Mouse (Mus musculus) midbrain, embryonic 11.5 days (tissue): ENCODE results near the gene Ankrd34b. TPM values are rescaled to one million over a fixed set of nuclear protein-coding genes. Genes with fewer than 3 reads are reported as not detected.

Experiments
- ATAC-seq: fragments of 200-750 bp; cut with Nextera tagmentation; 2 replicates; pipeline ENCODE4 v1.8.0; 2017; ENCODE audit warnings: moderate TSS enrichment, moderate library complexity; ENCODE audit not compliant: low FRiP score
- DNase-seq: peaks from one replicate; pipeline ENCODE4 v3.0.0; 2015; ENCODE audit warnings: low spot score; ENCODE audit errors: missing footprints
- H3K27ac ChIP-seq: fragments of 300-500 bp; sonication (generic); 2 replicates; pipeline ENCODE4 v1.5.1; 2014; ENCODE audit warnings: low read depth, low read length
- H3K27me3 ChIP-seq: fragments of 300-500 bp; sonication (generic); 2 replicates; pipeline ENCODE4 v1.6.1; 2014; ENCODE audit warnings: mild to moderate bottlenecking, low read length, moderate library complexity, mixed read lengths; ENCODE audit not compliant: control insufficient read depth, insufficient read depth
- H3K36me3 ChIP-seq: fragments of 300-500 bp; sonication (generic); 2 replicates; pipeline ENCODE4 v1.6.1; 2014; ENCODE audit warnings: mild to moderate bottlenecking, low read length, moderate library complexity, mixed read lengths; ENCODE audit not compliant: control insufficient read depth, insufficient read depth
- H3K4me1 ChIP-seq: fragments of 300-500 bp; sonication (generic); 2 replicates; pipeline ENCODE4 v1.6.1; 2014; ENCODE audit warnings: low read length; ENCODE audit not compliant: control insufficient read depth, insufficient read depth
- H3K4me2 ChIP-seq: fragments of 300-500 bp; sonication (generic); 2 replicates; pipeline ENCODE4 v1.6.1; 2014; ENCODE audit warnings: mild to moderate bottlenecking, moderate library complexity
- H3K4me3 ChIP-seq: fragments of 300-500 bp; sonication (generic); 2 replicates; pipeline ENCODE4 v1.5.1; 2014; ENCODE audit warnings: low read depth, low read length
- H3K9ac ChIP-seq: fragments of 300-500 bp; sonication (generic); 2 replicates; pipeline ENCODE4 v1.6.1; 2014; ENCODE audit warnings: low read length
- H3K9me3 ChIP-seq: fragments of 300-500 bp; sonication (generic); 2 replicates; pipeline ENCODE4 v1.6.1; 2016; ENCODE audit warnings: low read length; ENCODE audit not compliant: control insufficient read depth
- WGBS: fragments of 180-500 bp; shearing (Covaris S2); extraction: QIAGEN DNeasy Blood & Tissue Kit; methylation state at CpG from one replicate; pipeline ENCODE4 v1.1.7; 2014; 5-methylcytosine and 5-hydroxymethylcytosine counted together
- polyA plus RNA-seq: library from polyadenylated mRNA; unstranded; fragments of >200 nt; fragmentation: Nextera tagmentation; extraction: Ambion mirVana; gene quantifications from 2 replicates; pipeline ENCODE4 v1.2.1, GENCODE M21; 2014

The Ankrd34b gene
- 0.11 and 0.15 TPM in 2 replicates for polyA plus RNA-seq

DNA sequence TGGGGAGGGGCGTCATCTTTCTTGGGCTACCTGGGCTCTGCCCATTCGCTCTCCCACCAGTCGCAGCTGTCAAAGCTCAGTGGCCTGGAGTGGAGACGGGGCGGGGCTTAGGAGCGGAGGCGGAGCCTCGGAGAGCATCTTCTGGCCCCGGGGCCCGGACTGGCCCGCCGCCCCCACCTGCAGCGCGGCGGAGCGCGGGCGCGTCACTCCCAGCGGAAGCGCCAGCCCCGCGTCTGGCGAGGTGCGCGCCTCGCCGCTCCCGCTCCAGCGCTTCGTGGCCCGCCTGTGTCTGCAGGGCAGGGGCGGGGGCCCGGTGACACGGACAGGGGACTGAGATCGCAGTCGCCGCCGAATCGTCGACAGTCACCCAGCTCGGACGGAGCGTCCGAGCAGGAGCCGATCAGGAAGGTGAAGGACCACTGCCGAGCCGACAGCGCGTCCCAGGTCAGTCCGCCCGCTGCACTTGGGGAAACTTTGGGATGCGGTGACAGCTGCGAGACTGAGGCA is at the start of gene Ankrd34b:
Gene Ankrd34b, plus strand, starts transcription at position 139 of the 507 bp plus-strand sequence.
- peaks cover 36% of the 10 kb centered on the region for H3K27me3 ChIP-seq

DNA sequence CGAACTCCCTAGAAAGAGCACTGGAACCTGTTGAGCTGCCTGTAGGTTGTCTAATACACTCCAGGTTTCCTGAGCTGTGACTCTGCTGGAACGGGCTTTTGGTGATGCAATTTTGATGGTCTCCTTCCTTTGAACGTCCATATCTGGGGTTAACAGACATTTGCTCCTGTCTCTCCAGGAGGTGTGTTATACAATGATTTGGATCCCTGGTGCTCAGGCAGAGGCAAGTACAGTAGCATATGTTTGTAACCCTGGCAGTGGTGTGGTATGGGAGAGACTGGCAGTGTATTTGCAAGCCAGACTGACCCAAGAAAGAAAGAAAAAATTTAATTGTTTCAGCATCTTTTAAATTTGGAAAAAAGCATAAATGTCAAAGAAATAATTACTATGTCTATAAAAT is 38.3 kb upstream of the Ankrd34b start:
- no peak for DNase-seq
- H3K27me3 ChIP-seq, result no peaks in the 10 kb centered on the region
- WGBS, result 88% methylated on average over 3 of the region's 3 CpGs
- H3K4me1 ChIP-seq, result no peaks in the 10 kb centered on the region
- no peak overlapping the region for H3K9ac ChIP-seq
- no peak overlapping the region for H3K27ac ChIP-seq
- no peak overlapping the region for H3K4me3 ChIP-seq
- H3K9me3 ChIP-seq, result no peaks in the 10 kb centered on the region
- ATAC-seq, result no peak
- no peaks in the 10 kb centered on the region for H3K36me3 ChIP-seq
- H3K4me2 ChIP-seq, result no peak overlapping the region

More for the DNA sequence above, at the start of gene Ankrd34b:
- Histone ChIP-seq H3K4me2 (peak within 1 kb of the TSS; percentile 95), H3K27ac (no peak within 1 kb of the TSS), H3K9ac (peak within 1 kb of the TSS; percentile 49), H3K36me3 (no peaks in the 10 kb centered on the region), H3K4me3 (peak within 1 kb of the TSS; percentile 60), H3K9me3 (no peaks in the 10 kb centered on the region), H3K4me1 (peaks cover 10% of the 10 kb centered on the region)
- peak; percentile 93 for DNase-seq
- WGBS, result under 1% methylated on average over 54 of the region's 54 CpGs
- ATAC-seq, result peak; percentile 90

DNA sequence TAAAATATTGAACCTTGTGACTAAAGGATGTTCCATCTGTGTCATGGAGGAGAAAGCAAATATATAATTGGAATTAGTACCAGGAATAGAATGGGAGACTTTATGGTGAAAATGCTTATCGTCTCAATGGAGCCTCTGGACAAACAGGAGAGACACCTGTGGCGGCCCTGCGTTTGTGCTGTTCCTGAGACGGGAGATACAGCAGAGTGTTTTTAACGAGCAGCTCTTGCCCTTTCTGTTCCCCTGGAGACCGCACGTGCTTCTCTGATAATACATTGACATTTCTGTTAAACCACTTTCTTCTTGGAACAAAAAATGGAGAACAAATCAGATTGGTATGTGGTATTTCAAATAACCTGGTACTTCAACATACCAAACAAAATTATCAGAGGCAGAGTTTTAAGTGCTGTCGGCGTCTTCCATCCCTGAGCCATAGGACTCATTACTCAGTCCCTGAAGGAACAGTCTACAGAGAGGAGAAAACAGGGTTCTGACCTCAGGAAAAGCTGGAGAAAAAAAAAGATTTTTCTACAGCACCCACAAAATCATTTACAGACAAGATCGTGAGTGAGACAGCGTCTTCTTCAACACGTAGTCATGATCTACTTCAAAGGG is 32.5 kb upstream of the Ankrd34b start:
- 88% methylated on average over 12 of the region's 12 CpGs for WGBS
- no peaks in the 10 kb centered on the region for H3K27me3 ChIP-seq
- no peak overlapping the region for H3K27ac ChIP-seq
- no peak overlapping the region for H3K4me3 ChIP-seq
- H3K9me3 ChIP-seq, result no peaks in the 10 kb centered on the region
- DNase-seq (no peak), ATAC-seq (no peak)
- H3K4me2 ChIP-seq, result no peak overlapping the region
- no peaks in the 10 kb centered on the region for H3K4me1 ChIP-seq
- no peaks in the 10 kb centered on the region for H3K36me3 ChIP-seq
- H3K9ac ChIP-seq, result no peak overlapping the region

GRCm38 (mm10) chr13:92398491-92399384 is 27.0 kb upstream of the Ankrd34b start:
- H3K27me3 ChIP-seq, result no peaks in the 10 kb centered on the region
- H3K36me3 ChIP-seq, result no peaks in the 10 kb centered on the region
- WGBS, result 74% methylated on average over 11 of the region's 11 CpGs
- ATAC-seq (no peak), DNase-seq (no peak)
- no peak overlapping the region for H3K9ac ChIP-seq
- no peak overlapping the region for H3K27ac ChIP-seq
- no peaks in the 10 kb centered on the region for H3K4me1 ChIP-seq
- no peak overlapping the region for H3K4me2 ChIP-seq
- H3K9me3 ChIP-seq, result no peaks in the 10 kb centered on the region
- H3K4me3 ChIP-seq, result no peak overlapping the region

DNA sequence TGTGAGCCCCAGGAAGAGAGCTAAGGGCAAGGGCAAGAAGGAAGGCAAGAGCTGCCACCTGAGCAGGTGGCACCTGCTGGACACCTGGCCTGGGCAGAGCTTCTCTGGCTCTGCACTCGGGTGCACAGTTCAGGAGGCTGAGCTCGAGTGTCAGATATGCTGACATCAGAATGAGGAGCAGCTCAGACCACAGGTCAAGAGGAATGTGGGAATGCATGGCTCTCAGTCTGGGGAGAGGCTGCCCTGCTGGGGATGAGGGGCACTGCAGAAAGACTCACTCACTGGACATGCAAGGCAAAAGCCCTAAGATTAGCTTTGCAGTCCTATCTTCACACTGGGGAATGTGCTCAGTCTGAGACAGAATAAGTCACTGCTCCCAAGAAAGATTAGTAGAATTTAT is 23.6 kb upstream of the Ankrd34b start:
- H3K27me3 ChIP-seq, result no peaks in the 10 kb centered on the region
- no peak overlapping the region for H3K4me2 ChIP-seq
- DNase-seq (no peak), ATAC-seq (no peak)
- no peak overlapping the region for H3K4me3 ChIP-seq
- 86% methylated on average over 2 of the region's 2 CpGs for WGBS
- no peak overlapping the region for H3K27ac ChIP-seq
- no peaks in the 10 kb centered on the region for H3K9me3 ChIP-seq
- H3K9ac ChIP-seq, result no peak overlapping the region
- H3K36me3 ChIP-seq, result no peaks in the 10 kb centered on the region
- no peaks in the 10 kb centered on the region for H3K4me1 ChIP-seq

- H3K4me2 ChIP-seq, result no peak overlapping the region
- no peaks in the 10 kb centered on the region for H3K9me3 ChIP-seq
- H3K4me1 ChIP-seq, result no peaks in the 10 kb centered on the region
- 88% methylated on average over 3 of the region's 3 CpGs for WGBS
- no peak overlapping the region for H3K4me3 ChIP-seq
- ATAC-seq, result no peak
- H3K9ac ChIP-seq, result no peak overlapping the region
- H3K27ac ChIP-seq, result no peak overlapping the region
- H3K27me3 ChIP-seq, result no peaks in the 10 kb centered on the region
- no peaks in the 10 kb centered on the region for H3K36me3 ChIP-seq
- DNase-seq, result no peak
These were observed 22.2 kb upstream of the Ankrd34b start for GRCm38 (mm10) chr13:92403496-92403895.

DNA sequence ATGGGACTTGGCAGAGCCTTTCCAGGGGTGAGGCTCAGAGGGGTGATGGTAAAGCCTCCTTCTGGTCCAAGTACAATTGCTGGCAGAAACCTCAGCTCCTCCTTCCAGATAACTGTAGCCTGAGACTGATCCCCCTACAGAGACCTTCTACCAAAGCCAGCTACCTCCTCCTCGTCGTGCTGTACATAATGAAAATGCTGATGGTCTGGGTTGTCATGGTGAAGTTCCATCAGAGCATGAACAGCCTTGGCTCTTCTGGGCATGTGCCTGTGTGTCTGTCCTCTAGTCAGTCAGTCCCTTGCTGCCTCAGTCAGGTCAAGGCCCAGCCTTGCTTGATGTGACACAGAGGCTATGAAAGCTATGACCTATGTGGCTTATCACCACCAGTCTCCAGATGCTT is 15.2 kb upstream of the Ankrd34b start:
- DNase-seq (peak; percentile 45), ATAC-seq (no peak)
- no peaks in the 10 kb centered on the region for H3K36me3 ChIP-seq
- no peaks in the 10 kb centered on the region for H3K4me1 ChIP-seq
- H3K27ac ChIP-seq, result no peak overlapping the region
- H3K9me3 ChIP-seq, result no peaks in the 10 kb centered on the region
- no peak overlapping the region for H3K4me2 ChIP-seq
- no peaks in the 10 kb centered on the region for H3K27me3 ChIP-seq
- H3K9ac ChIP-seq, result no peak overlapping the region
- WGBS, result 73% methylated on average over 2 of the region's 2 CpGs
- no peak overlapping the region for H3K4me3 ChIP-seq

DNA sequence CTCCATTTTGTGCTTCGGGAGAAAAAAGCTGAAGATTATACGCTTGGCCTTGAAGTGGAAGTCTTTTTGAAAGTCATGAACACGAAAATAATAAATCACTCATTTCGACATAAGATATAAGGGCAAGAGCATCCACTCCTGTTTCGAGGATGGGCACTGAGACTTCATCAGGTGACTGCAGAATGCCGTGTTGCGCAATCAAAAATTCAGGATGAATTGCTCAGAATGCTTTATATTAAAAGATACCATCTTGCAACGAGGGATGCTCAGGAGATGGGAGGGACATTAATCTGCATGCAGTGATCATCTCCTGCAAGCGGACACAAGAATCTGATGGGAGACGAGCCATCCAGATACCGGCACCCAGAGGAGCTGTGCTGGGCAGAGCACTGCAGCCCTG is 6.1 kb upstream of the Ankrd34b start:
- 89% methylated on average over 11 of the region's 11 CpGs for WGBS
- Histone ChIP-seq H3K9ac (no peak overlapping the region), H3K4me1 (no peaks in the 10 kb centered on the region)

DNA sequence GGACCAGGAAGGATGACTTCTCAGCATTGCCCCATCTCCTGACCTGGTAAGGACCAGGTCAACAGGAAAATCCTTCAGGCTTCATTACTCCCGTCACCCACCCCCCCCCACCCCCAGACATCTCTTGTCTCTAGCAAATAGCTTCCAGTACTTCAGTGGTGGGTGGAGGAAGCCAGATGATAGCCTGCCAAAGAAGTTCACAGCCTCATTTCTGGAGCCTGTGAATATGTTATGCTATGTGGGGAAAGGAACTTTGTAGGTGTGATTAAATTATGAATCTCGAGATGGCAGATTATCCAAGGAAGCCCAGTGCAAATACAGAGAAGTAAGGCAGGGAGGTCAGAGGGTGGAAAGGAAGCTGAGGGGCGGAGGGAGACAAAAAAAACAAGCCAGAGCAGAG is 2.0 kb upstream of the Ankrd34b start:
- H3K27me3 ChIP-seq, result peaks cover 36% of the 10 kb centered on the region
- DNase-seq (no peak), ATAC-seq (no peak)
- H3K9ac ChIP-seq, result no peak overlapping the region
- no peaks in the 10 kb centered on the region for H3K9me3 ChIP-seq
- no peaks in the 10 kb centered on the region for H3K36me3 ChIP-seq
- H3K4me2 ChIP-seq, result no peak overlapping the region
- H3K4me1 ChIP-seq, result peaks cover 10% of the 10 kb centered on the region
- WGBS, result 54% methylated on average over 3 of the region's 3 CpGs
- no peak overlapping the region for H3K4me3 ChIP-seq
- no peak overlapping the region for H3K27ac ChIP-seq

More for the DNA sequence above, 6.1 kb upstream of the Ankrd34b start:
- H3K27ac ChIP-seq, result no peak overlapping the region
- ATAC-seq, result no peak
- no peaks in the 10 kb centered on the region for H3K9me3 ChIP-seq
- no peaks in the 10 kb centered on the region for H3K36me3 ChIP-seq
- H3K4me3 ChIP-seq, result no peak overlapping the region
- peaks cover 3% of the 10 kb centered on the region; the same call in 1 of the 2 replicates for H3K27me3 ChIP-seq
- no peak overlapping the region for H3K4me2 ChIP-seq
- no peak for DNase-seq
